Mouse (Mus musculus) urinary bladder, adult 18-20 months (tissue): ENCODE measurements around the gene Car6.

Experiments used
- DNase-seq, 2 experiments: peaks; one replicate each; pipeline ENCODE4 v3.0.0; 2022; ENCODE audit warnings: low spot score in 2 of 2, mixed read lengths in 2 of 2

Car6 gene

DNA sequence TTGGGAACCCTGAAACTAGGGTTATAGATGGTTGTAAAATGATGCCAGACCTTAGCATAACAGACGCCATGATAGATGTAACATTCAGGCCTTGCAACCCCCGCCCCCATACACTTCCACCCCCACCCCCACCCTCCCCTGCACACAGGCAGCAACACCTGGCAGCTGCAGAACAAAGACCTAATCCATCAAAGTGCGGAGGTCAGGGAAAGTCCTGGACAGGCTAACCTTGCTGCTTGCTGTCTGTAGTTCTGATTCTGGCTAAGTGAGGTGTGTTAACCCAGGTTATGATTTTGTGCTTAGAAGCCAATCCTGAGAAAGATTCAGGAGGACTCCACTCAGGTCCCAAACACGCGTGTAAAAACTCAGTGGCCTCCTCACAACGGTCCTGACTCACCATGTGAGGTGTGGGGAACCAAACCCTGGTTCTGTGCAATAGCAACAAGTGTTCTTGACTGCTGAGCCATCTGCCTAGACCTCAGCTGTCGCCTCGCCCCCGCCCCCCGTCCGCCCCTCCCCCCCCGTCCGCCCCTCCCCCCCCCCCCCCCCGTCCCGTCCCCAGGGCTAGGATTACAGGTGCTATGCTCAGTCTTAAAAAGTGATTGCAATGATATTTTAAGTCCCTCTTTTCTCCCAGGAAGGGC lies 28.7 kb upstream of the Car6 start:
- no peak for DNase-seq

DNA sequence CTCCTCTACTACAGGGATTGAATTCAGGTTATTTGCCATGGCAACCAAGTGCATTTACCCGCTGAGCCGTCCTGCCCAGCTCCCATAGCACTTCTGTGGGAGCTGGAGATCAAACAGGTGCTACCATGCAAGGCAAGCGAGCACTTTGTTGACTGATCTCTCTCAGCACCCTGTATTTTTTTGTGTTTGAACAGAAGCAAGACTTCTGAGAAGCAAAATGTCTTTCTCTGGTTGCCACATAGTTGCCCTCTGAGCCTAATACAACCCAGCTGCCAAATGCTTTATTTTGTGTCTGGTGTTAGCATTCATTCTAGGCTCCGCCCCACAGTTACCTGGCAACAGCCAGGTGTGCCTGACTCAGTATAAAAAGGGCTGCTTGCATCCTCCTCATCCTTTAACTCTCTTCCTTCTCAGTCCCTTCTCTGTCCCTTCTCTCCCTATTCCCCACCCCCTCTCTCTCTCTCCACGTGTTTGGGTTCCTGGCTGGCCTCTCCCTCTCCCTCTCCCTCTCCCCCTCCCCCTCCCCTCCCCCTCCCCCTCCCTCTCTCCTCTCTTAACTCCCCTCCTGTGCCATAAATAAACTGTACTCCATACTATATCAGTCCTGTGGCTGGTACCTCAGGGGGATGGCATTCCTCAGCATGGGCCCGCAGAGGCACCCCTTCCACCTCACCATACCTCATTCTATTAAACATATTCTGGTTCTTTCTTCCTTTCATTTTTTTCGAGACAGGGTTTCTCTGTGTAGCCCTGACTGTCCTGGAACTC lies 27.6 kb upstream of the Car6 start:
- no peak for DNase-seq

- no peak for DNase-seq
These were observed 25.9 kb upstream of the Car6 start for GRCm38 (mm10) chr4:150226818-150227688.

DNA sequence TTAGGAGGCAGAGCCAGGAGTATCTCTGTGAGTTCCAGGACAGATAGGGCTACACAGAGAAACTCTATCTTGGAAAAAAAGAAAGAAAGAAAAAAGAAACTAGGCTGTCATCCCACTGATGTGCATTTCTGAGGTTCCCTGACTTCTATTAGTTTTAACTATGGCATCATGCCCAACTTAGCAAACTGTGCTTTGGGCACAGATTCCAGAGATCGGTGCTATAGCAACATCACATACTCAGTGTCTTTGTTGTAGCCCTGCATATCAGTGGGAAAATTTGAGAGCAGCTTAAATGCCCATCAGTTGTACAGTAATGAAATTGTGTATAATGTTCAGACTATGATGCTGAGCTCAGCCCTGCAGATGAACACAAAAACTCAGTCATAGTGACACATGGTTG lies 24.6 kb upstream of the Car6 start:
- no peak for DNase-seq

DNA sequence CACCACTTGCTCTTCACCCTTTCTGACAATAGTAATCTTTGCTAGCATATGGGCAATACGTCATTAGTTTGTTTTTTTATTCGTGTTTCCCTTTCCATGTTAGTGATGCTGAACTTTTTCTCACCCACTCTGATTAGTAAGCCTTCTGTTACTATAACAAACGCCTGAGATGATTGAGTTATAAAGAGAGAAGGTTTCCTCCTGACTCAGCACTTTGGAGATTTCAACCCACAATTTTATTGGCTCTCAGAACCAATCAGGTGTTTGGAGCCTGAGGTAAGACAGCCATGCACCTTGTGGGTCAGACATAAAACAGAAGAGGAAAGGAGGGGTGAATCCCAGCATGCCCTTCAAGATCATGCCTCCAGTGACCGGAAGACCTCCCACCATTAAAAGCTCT lies 22.7 kb upstream of the Car6 start:
- no peak for DNase-seq

DNA sequence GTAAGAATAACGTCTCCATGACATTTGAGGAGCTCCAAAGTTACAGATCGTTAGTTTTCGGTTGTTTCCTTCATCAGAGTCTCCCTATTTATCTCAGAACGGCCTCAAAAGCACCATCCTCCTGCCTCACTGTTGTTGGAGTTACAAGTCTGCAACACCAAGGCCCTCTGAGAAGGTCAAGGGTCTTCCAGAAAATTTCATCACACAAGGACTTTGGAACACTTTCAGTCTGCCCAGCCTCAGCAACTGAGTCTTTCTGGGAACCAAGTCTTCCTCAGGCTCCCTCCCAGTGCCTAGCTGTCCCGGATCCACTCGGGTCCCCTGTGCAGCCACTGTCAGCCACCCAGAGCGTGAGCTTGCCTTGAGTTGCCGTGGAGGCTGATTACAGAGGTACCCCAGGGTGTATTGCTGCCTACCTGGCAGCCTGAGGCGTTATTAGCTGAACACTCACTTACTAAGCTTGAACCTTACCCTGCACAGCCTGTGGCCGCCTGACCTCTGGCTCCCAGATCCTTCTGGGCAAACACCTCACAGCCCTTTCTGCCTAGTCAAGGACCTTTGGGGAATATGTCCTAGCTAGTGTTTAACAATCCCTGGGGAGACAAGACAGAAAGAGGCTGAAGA lies 20.0 kb upstream of the Car6 start:
- DNase-seq = no peak

DNA sequence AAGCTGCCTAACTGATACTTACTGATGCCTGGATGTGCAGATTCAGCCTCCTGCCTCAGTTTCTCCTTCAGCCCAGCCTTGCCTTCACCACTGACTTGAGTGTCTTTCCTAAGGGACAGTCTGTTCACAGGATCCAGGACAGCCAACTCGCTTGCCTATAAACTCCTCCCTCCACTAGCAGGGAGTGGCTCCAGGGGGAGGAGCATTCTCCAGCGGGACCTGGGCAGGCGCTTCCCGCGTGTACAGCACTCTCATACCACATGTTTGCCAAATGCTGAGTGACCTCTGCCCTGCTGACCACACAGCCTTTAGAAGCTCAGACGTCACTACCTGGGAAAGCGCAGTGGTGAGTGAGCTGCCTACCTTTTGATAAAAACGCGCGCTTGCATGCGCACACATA lies 19.5 kb upstream of the Car6 start:
- DNase-seq = peak; percentile 15 to 21

GRCm38 (mm10) chr4:150219501-150220292 lies 18.6 kb upstream of the Car6 start:
- peak in 1 of 2 experiments; percentile 38 for DNase-seq

DNA sequence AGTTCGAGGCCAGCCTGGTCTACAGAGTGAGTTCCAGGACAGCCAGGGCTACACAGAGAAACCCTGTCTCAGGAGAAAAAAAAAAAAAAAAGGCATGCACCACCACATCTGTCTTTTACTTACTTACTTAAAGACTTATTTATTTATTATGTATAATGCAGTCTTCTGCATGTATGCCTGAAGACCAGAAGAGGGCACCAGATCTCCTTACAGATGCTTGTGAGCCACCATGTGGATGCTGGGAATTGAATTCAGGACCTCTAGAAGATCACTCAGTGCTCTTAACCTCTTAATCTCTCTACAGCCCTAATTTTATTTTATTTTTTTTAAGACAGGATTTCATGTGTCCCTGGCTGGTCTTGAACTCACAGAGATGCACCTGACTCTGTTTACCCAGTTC lies 16.8 kb upstream of the Car6 start:
- DNase-seq = no peak

DNA sequence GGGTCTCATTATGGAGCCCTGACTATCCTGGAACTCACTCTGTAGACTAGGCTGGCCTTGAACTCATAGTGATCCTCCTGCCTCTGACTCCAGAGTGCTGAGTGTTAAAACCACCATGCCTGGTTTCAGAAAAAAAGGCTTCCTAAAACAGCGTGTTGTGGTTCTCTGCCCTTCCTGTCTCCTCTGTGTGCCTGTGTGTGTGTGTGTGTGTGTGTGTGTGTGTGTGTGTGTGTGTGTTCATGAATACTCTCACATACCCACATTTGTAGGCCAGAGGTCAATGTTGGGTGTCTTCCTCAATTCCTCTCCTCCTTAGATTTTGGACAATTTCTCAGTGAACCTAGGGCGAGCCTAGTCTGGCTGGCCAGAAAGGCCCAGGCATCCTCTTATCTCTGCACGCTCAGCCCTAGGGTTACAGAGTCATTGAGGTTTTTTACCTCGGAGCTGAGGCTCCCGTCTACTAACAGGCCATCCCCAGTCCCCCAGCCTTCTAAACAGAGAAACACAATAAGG lies 16.0 kb upstream of the Car6 start:
- DNase-seq = no peak

GRCm38 (mm10) chr4:150216423-150216822 lies 15.3 kb upstream of the Car6 start:
- no peak for DNase-seq

GRCm38 (mm10) chr4:150213910-150214309 lies 12.8 kb upstream of the Car6 start:
- no peak for DNase-seq

DNA sequence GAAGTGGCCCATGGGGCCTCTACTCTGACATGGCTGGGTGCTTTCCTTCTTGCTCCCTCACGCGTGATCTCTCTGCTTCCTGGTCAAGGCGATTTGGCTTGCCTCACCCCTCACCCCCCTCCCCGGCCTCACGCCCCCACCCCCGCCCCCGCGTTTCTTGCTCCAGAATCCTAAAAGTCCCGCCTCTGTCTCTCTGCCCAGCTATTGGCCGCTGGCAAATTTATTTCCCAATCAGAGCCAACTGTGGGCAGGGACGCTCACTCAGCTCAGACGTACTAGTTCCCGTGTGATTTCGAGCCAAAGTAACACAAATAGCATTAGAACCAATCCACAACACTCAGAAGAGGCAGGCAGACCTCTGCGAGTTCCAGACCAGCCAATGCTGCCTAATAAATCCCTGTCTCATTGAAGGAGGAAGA lies 11.4 kb upstream of the Car6 start:
- peak; percentile 12 to 22 for DNase-seq

GRCm38 (mm10) chr4:150211930-150212552 lies 10.9 kb upstream of the Car6 start:
- no peak for DNase-seq

DNA sequence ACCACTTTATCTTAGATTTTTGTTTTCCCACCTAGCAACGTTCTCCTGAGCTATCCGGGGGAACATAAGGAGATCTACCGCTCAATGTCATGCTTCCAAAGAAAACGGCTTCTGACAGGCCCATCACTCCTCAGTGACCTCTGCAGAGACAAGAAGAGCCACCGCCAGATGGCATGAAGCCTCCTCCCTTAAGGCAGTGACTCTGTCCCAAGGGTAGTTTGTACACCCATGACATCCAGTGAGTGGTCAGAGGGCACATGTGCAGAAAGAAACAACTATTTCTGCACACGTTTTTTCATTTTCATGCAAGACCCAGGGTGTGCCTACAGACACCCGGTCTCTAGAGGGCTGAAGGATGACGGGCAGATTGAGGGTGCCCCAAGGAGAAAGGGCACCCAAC lies 9.2 kb upstream of the Car6 start:
- DNase-seq = no peak

- DNase-seq = no peak
These were observed 8.6 kb upstream of the Car6 start for GRCm38 (mm10) chr4:150209751-150210150.

DNA sequence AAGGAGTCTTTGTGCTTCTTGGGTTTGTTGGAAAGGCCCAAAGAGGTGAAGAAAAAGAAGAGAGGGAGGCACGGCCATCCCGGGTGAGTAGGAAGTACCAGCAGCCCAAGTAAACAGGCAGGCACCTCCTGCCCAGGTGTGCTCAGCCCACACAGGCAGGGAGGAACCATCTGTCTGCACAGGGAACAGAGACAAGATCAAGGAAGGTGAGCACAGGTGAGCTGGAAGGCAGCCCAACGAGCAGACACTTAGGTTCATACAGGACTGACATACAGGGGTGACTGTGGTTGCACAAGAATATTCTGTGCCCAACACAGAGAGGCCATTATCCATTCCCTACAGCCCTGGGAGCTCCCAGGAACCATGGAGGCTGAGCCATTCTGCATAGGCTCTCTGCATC lies 3.7 kb upstream of the Car6 start:
- no peak for DNase-seq

DNA sequence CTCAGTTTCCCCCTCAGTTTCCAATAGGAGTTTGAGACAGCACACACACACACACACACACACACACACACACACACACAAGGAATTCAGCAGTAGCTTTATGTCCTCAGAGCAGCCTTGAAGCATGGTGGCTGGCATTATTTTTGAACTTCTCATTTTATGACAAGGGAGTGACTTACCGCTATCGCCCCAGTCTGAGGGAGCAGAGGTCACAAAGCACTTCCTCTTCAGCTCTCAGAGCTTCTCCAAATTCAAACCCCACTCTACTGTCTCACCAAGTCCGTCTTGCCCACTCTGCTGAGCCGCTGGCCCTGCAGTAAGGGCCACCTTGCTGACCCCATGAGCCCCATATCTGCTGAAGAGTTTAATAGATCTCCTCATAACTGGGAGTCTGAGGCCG lies 1.6 kb upstream of the Car6 start:
- no peak for DNase-seq

GRCm38 (mm10) chr4:150198268-150198667 lies 2.9 kb downstream of the Car6 start:
- DNase-seq = no peak

- no peak for DNase-seq
These were observed 7.2 kb downstream of the Car6 start for GRCm38 (mm10) chr4:150193915-150194314.

DNA sequence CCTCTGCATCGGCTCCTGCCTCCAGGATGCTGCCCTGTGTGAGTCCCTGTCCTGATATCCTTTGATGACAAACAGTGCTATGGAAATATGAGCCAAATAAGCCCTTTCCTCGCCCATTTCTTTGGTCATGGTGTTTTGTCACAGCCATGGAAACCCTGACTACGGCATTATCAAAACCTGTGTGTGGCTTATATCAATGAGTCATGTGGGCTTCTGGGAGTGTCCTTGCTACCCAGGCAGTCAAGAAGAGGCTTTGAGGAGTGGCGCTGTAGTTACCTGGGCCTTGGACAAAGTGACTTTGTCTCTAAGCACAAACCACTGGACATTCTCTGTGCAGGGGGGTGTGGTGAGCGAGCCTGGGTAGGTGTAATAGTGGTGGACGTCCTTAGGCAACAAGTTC lies 8.9 kb downstream of the Car6 start:
- no peak for DNase-seq
